Mouse (Mus musculus): ENCODE results near the gene Itgb5. TPM values are rescaled to one million over a fixed set of nuclear protein-coding genes. Genes with fewer than 3 reads are reported as not detected.

The Itgb5 gene
- total and polyA plus RNA-seq, 3 experiments, result 0.85 to 20.1 (median 1.8) TPM

GRCm38 (mm10) chr16:33921514-33921913, 92.0 kb downstream of the Itgb5 start:
- no peak for DNase-seq (ENCODE audit: extremely low read depth)
- H3K79me2 ChIP-seq (replicated peaks; ENCODE audit: control insufficient read depth, extremely low read depth, insufficient read depth, poor library complexity, severe bottlenecking), result no peaks in the 10 kb centered on the region
- H3K4me2 ChIP-seq (ENCODE audit: insufficient read depth, low read depth, poor library complexity, severe bottlenecking), result no peak overlapping the region
- no peak overlapping the region for H3K27ac ChIP-seq (ENCODE audit: insufficient read depth, low read depth)
- no peak for TF ChIP-seq SMC3 (IDR thresholded peaks at IDR 0.05; ENCODE audit: low read depth, low read length)
- TF ChIP-seq MEF2A (IDR thresholded peaks at IDR 0.05; ENCODE audit: borderline replicate concordance, low read depth, low read length), result no peak
- no peak for TF ChIP-seq KAT2A (IDR thresholded peaks at IDR 0.05; ENCODE audit: insufficient replicate concordance, low read length)
- TF ChIP-seq ELF1 (IDR thresholded peaks at IDR 0.05; ENCODE audit: low read depth, low read length), result no peak
- no peak for TF ChIP-seq ZNF384 (IDR thresholded peaks at IDR 0.05; ENCODE audit: low read depth, low read length)
- TF ChIP-seq IRF4 (IDR thresholded peaks at IDR 0.05; ENCODE audit: low read depth, low read length), result no peak
- no peak for TF ChIP-seq GABPA (IDR thresholded peaks at IDR 0.05; ENCODE audit: insufficient replicate concordance, low read depth, low read length)
- no peak for TF ChIP-seq TCF12 (IDR thresholded peaks at IDR 0.05; ENCODE audit: low read depth, low read length)
- TF ChIP-seq CHD1 (IDR thresholded peaks at IDR 0.05; ENCODE audit: low read depth, low read length), result no peak
- TF ChIP-seq ZC3H11A (IDR thresholded peaks at IDR 0.05; ENCODE audit: low read depth, low read length), result no peak
- TF ChIP-seq TBP (conservative IDR thresholded peaks at IDR 0.05; ENCODE audit: low read depth, low read length), result no peak
- TF ChIP-seq MAX (IDR thresholded peaks at IDR 0.05; ENCODE audit: low read length), result no peak
- no peak for TF ChIP-seq ZKSCAN1 (IDR thresholded peaks at IDR 0.05; ENCODE audit: borderline replicate concordance, low read depth, low read length)
- no peak for TF ChIP-seq NELFE (IDR thresholded peaks at IDR 0.05; ENCODE audit: low read depth, low read length)
- no peak for TF ChIP-seq NRF1 (IDR thresholded peaks at IDR 0.05; ENCODE audit: low read depth, low read length)
- TF ChIP-seq UBTF (IDR thresholded peaks at IDR 0.05; ENCODE audit: low read depth, low read length), result no peak
- no peak for TF ChIP-seq MXI1 (IDR thresholded peaks at IDR 0.05; ENCODE audit: low read depth, low read length)
- TF ChIP-seq CTCF (conservative IDR thresholded peaks at IDR 0.05 in 1 of 2, IDR thresholded peaks at IDR 0.05 in 1 of 2; ENCODE audit: low read depth in 2 of 2, low read length in 2 of 2), result no peak
- no peak for TF ChIP-seq BHLHE40 (IDR thresholded peaks at IDR 0.05; ENCODE audit: low read depth, low read length)
- TF ChIP-seq SIN3A (IDR thresholded peaks at IDR 0.05; ENCODE audit: low read length), result no peak
- no peak overlapping the region for H3K9ac ChIP-seq (ENCODE audit: insufficient read depth, low read depth)
- in situ Hi-C loops (cut with MboI; ENCODE audit: low pct_ligation_motif_present, low pct_unique_long_range_greater_than_20kb, low sequenced_read_pairs) (no loop called here), dilution Hi-C loops (cut with MboI; ENCODE audit: extremely low pct_ligation_motif_present, extremely low pct_unique_long_range_greater_than_20kb, low sequenced_read_pairs) (no loop called here)
- no peak overlapping the region for H3K4me3 ChIP-seq (replicated peaks in 1 of 3; ENCODE audit: low read depth in 2 of 3, low read length in 2 of 3, poor library complexity in 1 of 3)
- H3K36me3 ChIP-seq (replicated peaks in 1 of 2; ENCODE audit: control insufficient read depth in 1 of 2, insufficient read depth in 1 of 2, low read length in 1 of 2), result peaks cover 0 to 5% of the 10 kb centered on the region in 2 experiments
- 0 out of 4 replicates have a peak, but pooled peaks cover 0 to 3% of the 10 kb centered on the region in 2 experiments for H3K4me1 ChIP-seq (ENCODE audit: control insufficient read depth in 1 of 2, insufficient read depth in 2 of 2)
- no peaks in the 10 kb centered on the region for H3K9me3 ChIP-seq (replicated peaks; ENCODE audit: low read length)
- peaks cover 21% of the 10 kb centered on the region for H3K27me3 ChIP-seq (replicated peaks)

All from CH12.LX (cell line).